Mouse (Mus musculus) left cerebral cortex, postnatal 36 days (tissue): ENCODE measurements around the gene Calcoco2. TPM values are rescaled to one million over a fixed set of nuclear protein-coding genes. Genes with fewer than 3 reads are reported as not detected.

ENCODE experiments used
- DNase-seq, 2 experiments: peaks; one replicate each; pipeline ENCODE4 v3.0.0; 2021 to 2022; ENCODE audit warnings: low spot score in 2 of 2, mixed read lengths in 1 of 2
- intact Hi-C: fragments of 180-260 bp; cut with DNase I; formaldehyde crosslinking; loops from one replicate; pipeline ENCODE4 v1.15.1; 2025
- total RNA-seq, 2 experiments: library from RNA; stranded (reverse); gene quantifications; 2 replicates each; pipeline ENCODE4 v1.2.3; 2021

Calcoco2 gene
- total RNA-seq, 2 experiments from 2014 or later: not detected

- intact Hi-C loops: no loop called here
- DNase-seq: no peak
These were observed 23.8 kb downstream of the Calcoco2 start for GRCm38 (mm10) chr11:96087981-96088380.

GRCm38 (mm10) chr11:96082682-96083081 lies 29.1 kb downstream of the Calcoco2 start:
- no peak for DNase-seq
- intact Hi-C loops: no loop called here

- DNase-seq: no peak
- intact Hi-C loops: no loop called here
These were observed 31.0 kb downstream of the Calcoco2 start for GRCm38 (mm10) chr11:96080736-96081135.

DNA sequence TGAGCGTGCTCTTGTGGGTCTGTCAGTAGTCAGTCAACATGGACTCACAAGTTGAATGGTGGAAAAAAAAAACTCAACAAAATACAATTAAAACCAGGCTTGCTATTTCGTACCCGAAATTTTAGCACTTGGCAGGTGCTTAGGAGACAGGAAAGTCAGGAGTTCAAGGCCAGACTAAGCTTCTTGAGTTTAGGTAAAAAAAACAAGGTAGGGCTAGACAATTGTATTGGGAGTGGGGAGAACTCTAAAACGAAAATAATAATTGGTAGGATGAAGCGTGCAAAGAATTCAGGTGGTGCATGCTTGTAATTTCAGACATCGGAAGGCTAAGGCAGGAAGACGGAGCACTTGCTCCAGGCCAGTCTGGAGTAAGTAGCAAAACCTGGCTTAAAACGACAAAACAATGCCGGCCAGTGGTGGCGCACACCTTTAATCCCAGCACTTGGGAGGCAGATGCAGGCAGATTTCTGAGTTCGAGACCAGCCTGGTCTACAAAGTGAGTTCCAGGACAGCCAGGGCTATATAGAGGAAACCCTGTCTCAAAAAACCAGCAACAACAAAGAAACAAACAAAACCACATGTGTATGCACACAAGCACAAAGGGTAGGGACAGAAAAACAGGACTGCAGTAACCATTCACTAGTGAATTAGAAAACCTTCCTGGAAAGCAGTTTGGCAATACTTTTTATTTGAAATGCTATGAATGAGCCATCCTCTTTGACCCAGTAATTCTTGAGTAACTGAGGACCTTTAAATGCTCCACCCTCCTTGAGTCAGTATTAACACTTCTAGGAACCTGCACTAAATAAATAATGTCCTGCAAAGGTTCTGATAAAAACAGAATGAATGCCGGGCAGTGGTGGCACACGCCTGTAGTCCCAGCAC lies 35.3 kb downstream of the Calcoco2 start:
- intact Hi-C loops: loop anchor here (5.0 kb wide), 2 partner anchors 44 to 254 kb away; partner anchors contain the start of genes Phospho1 and Snf8

DNA sequence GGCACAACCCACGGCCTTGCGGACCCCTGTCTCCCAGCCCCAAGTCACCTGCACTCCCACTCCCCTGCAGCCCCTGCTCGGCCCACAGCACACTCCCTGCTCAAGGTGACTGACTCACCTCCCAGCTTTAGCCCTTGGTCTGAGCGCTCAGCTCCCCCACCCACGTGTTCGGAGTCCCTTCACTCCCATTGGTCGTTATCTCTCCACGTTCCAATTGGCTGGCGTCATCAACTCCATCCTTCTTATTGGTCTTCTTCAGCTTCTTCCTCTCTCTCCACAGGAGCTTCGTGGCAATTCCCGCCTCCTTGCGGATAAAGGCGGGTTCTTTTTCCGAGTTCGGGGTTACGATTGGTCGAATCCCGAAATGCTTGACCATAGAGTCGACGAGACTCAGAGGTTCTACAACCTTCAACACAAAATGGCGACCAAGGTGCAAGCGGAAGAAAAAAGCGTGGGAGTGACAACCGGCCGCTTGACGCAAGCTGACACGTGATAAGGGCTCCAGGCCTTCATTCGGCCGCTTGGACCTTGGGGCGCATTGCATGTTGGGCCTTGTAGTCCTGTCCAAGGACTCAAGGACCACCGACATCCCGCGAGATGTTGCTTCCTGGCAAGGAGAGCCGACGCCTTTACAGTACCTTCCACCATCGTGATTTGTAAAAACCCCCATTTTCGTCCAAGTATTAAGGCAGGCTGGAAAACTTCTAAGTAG lies 36.1 kb downstream of the Calcoco2 start, which contains the start of gene Atp5g1:
TSS of gene Atp5g1 (minus strand) at position 162 of the 712 bp plus-strand sequence.
- intact Hi-C loops: loop anchor here (1.0 to 5.0 kb wide), 3 partner anchors 10 to 253 kb away; partner anchors contain the start of genes Phospho1, Snf8 and Ube2z
- DNase-seq: peak; percentile 99

More for the DNA sequence above, 35.3 kb downstream of the Calcoco2 start:
- DNase-seq: no peak

GRCm38 (mm10) chr11:96075177-96075508 lies 36.6 kb downstream of the Calcoco2 start:
- intact Hi-C loops: loop anchor here (1.0 to 5.0 kb wide), 3 partner anchors 10 to 253 kb away; partner anchors contain the start of genes Phospho1, Snf8 and Ube2z

GRCm38 (mm10) chr11:96074351-96075176 lies 37.2 kb downstream of the Calcoco2 start:
- peak; percentile 13 to 15 for DNase-seq
- intact Hi-C loops: loop anchor here (1.0 to 5.0 kb wide), 3 partner anchors 9 to 252 kb away; partner anchors contain the start of genes Phospho1, Snf8 and Ube2z

More at GRCm38 (mm10) chr11:96075177-96075508, 36.6 kb downstream of the Calcoco2 start:
- DNase-seq: no peak

DNA sequence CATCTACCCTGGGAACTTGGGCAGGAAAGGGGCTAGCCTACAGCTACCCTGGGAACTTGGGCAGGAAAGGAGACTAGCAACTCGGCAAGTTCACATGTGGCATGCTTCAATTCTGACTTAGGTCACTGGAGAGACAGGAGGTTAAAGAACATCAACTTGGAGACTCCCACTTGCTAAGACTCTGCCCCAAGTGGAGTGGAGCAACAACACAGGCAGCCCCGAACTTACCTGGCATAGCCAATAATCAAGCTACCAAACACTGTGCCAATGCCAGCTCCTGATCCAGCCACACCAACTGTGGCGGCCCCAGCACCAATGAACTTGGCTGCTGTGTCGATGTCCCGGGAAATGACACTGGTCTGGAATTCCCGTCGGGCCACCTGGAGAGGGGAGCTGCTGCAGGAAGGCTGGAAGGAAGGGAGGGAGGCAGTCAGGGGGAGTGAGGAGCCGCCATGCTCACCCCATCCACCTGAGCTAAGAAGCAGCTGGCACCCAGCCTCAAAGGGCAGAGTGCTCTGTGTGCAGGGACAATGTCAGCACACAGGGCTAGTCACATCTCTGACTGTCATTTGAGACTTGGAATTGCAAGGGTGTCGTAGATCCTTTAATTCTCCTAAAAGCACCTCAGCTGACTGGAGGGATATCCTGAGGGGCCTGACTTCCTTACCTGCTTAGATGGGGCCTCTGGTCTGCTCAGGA lies 38.3 kb downstream of the Calcoco2 start:
- intact Hi-C loops: no loop called here

GRCm38 (mm10) chr11:96071013-96071412 lies 40.8 kb downstream of the Calcoco2 start:
- no peak for DNase-seq
- intact Hi-C loops: no loop called here

More for the DNA sequence above, 38.3 kb downstream of the Calcoco2 start:
- no peak for DNase-seq

GRCm38 (mm10) chr11:96070353-96070752 lies 41.4 kb downstream of the Calcoco2 start:
- intact Hi-C loops: no loop called here
- DNase-seq: no peak

DNA sequence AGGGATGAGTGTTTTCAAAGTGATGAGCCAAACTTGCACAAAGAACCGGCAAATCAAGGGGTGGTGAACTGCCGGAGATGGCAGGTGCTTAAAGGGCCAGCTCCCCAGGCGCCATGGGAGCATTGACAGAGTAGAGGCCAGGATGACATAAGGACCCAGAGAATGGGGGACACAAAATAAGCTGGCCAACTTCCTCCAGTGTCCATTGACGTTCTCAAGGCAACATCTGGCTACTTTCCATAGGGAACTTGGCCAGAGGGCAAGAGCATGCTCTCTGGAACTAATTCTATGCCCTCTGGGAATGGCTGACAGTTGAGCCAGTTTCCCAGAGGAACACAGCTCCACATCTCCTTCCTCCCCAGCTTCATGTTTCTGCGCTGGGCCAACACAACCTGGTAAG lies 43.5 kb downstream of the Calcoco2 start:
- intact Hi-C loops: no loop called here

DNA sequence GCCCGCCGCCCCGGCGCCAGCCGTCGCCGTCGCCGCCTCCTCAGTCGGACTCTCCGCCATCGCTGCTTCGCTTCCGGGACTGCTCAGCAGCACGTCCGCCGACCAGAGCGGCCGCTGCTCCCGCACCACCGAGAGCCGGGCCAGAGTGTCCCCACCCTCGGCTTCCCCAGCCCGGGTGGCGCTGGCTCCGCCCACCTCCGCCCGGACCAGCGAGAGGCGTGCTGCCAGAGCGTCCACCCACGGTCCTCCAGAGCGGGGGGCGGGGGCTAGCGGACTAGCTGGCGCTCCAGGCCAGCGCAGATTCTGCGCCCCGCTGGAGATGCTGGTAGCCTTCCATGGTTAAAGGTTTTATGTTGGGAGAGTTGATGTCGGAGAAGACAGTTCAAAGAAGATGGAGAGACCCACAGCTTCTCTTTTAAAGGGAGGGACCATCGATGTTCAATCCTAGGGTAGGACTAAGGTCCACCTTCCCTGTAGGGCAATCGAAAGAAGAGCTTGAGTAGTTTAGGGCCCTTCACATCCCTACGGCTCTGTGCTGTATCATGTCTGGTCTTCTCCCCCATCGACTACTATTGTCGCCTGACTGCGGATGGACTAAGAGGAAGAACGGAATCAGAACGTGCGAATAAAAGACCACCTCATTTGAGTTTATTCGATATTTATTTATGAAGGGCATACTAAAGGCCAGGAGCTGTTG lies 46.4 kb downstream of the Calcoco2 start, which contains the start of gene Ube2z:
TSS of gene Ube2z (minus strand) at position 174 of the 697 bp plus-strand sequence.
- peak; percentile 97 to 98 for DNase-seq
- intact Hi-C loops: loop anchor here (1.0 kb wide), 1 partner anchor 10 kb away; the partner anchor contains the start of gene Atp5g1

More for the DNA sequence above, 43.5 kb downstream of the Calcoco2 start:
- DNase-seq: no peak

GRCm38 (mm10) chr11:96064521-96065214 lies 47.1 kb downstream of the Calcoco2 start:
- intact Hi-C loops: loop anchor here (1.0 kb wide), 1 partner anchor 11 kb away; the partner anchor contains the start of gene Atp5g1
- no peak for DNase-seq

DNA sequence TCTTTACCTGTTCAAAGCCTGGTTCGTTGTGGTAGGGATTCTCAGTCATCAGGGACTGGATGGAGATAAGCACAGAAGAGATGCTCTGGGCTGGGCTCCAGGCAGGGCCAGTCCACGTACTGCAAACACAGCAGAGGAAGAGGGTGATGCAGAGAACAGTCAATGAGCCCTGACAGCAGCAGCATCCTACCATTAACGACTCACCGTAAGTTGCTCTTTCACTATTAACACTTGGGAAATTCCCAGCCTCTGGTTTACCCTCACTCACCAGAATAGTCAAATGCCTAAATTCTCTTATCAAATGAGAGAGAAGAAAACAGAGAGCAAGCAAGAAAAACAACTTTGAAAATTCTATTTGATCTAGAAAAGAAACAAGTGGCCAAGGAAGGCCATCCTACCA lies 53.5 kb downstream of the Calcoco2 start:
- intact Hi-C loops: no loop called here
- DNase-seq: no peak

DNA sequence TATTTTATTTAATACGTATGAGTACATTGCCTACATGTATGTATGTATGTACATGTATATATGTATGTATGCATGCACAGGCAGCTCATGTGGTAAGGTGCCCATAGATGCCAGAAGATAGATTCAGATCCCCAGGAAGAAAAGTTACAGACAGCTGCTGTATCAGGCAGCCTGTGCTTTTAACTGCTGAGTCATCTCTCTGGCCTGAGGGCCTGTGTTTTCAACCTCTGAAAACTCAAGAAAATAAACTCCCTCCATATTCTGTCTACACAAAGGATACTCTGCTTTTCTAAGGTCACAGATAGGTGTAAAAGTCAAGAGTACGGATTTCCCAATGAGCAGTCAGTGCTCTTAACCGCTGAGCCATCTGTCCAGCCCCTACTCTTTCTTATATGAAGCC lies 60.9 kb downstream of the Calcoco2 start:
- no peak for DNase-seq
- intact Hi-C loops: no loop called here

GRCm38 (mm10) chr11:96049939-96050338 lies 61.8 kb downstream of the Calcoco2 start:
- no peak for DNase-seq
- intact Hi-C loops: no loop called here
